Mouse (Mus musculus): ENCODE measurements around the gene Six2. TPM values are rescaled to one million over a fixed set of nuclear protein-coding genes. Genes with fewer than 3 reads are reported as not detected.
"Not testable (repeated sequence)": the region's sequence is repeated elsewhere in the genome, so short reads cannot be mapped to it uniquely, and the experiment has no call there.

The Six2 gene
- total RNA-seq, 1 experiment = 0.22 TPM

- DNase-seq (ENCODE audit: low read depth, low spot score) = no peak
- H3K4me1 ChIP-seq (ENCODE audit: control insufficient read depth in 2 of 2, insufficient read depth in 2 of 2, low read length in 2 of 2, poor library complexity in 1 of 2) = peaks cover 0 to 6% of the 10 kb centered on the region in 2 experiments; a peak in 1 of 4 replicates
- H3K4me3 ChIP-seq (ENCODE audit: insufficient read depth in 1 of 2, low read depth in 1 of 2, low read length in 2 of 2, poor library complexity in 1 of 2, severe bottlenecking in 1 of 2) = peak overlapping the region in 1 of 2 experiments; percentile 40; a peak in 2 of 4 replicates
- no peak overlapping the region for H3K9ac ChIP-seq (ENCODE audit: insufficient read depth, low read depth, low read length, poor library complexity, severe bottlenecking)
- TF ChIP-seq MAFK (IDR thresholded peaks at IDR 0.05; ENCODE audit: insufficient read depth, low read depth, low read length) (no peak), ZNF384 (IDR thresholded peaks at IDR 0.05; ENCODE audit: low read depth, low read length) (no peak), HCFC1 (IDR thresholded peaks at IDR 0.05; ENCODE audit: borderline replicate concordance, insufficient read depth, low read length) (no peak), ZC3H11A (IDR thresholded peaks at IDR 0.05; ENCODE audit: borderline replicate concordance, low read depth, low read length) (no peak), CHD2 (IDR thresholded peaks at IDR 0.05; ENCODE audit: low read depth, low read length) (no peak)
- H3K27ac ChIP-seq (ENCODE audit: insufficient read depth, low read depth, low read length, poor library complexity, severe bottlenecking) = no peak overlapping the region
- H3K36me3 ChIP-seq (ENCODE audit: control insufficient read depth, insufficient read depth, low read length, poor library complexity, severe bottlenecking) = no peaks in the 10 kb centered on the region
- in situ Hi-C loops (cut with MboI; ENCODE audit: low sequenced_read_pairs in 2 of 2, unreplicated experiment in 2 of 2) = loop anchor here (5.0 kb wide), 2 partner anchors 69 to 74 kb away; partner anchors contain the start of gene Six3 (in 1 of the 2)
- no peaks in the 10 kb centered on the region for H3K9me3 ChIP-seq (ENCODE audit: control insufficient read depth, insufficient read depth, low read depth, low read length)
Observed at GRCm38 (mm10) chr17:85686476-85687420, 1.3 kb downstream of the Six2 start.

- Histone ChIP-seq H3K36me3 (ENCODE audit: control insufficient read depth, insufficient read depth, low read length, poor library complexity, severe bottlenecking) (no peaks in the 10 kb centered on the region), H3K4me1 (ENCODE audit: control insufficient read depth in 2 of 2, insufficient read depth in 2 of 2, low read length in 2 of 2, poor library complexity in 1 of 2) (peaks cover 0 to 3% of the 10 kb centered on the region in 2 experiments; a peak in 1 of 4 replicates), H3K9ac (ENCODE audit: insufficient read depth, low read depth, low read length, poor library complexity, severe bottlenecking) (no peak overlapping the region), H3K9me3 (ENCODE audit: control insufficient read depth, insufficient read depth, low read depth, low read length) (no peaks in the 10 kb centered on the region), H3K27ac (ENCODE audit: insufficient read depth, low read depth, low read length, poor library complexity, severe bottlenecking) (no peak overlapping the region), H3K4me3 (ENCODE audit: insufficient read depth in 1 of 2, low read depth in 1 of 2, low read length in 2 of 2, poor library complexity in 1 of 2, severe bottlenecking in 1 of 2) (no peak overlapping the region)
- in situ Hi-C loops (cut with MboI; ENCODE audit: low sequenced_read_pairs in 2 of 2, unreplicated experiment in 2 of 2) = loop anchor here (5.0 kb wide), 2 partner anchors 68 to 73 kb away; partner anchors contain the start of gene Six3 (in 1 of the 2)
- DNase-seq (ENCODE audit: low read depth, low spot score) = no peak
- TF ChIP-seq ZC3H11A (IDR thresholded peaks at IDR 0.05; ENCODE audit: borderline replicate concordance, low read depth, low read length) = no peak
- TF ChIP-seq ZNF384 (IDR thresholded peaks at IDR 0.05; ENCODE audit: low read depth, low read length) = no peak
- TF ChIP-seq MAFK (IDR thresholded peaks at IDR 0.05; ENCODE audit: insufficient read depth, low read depth, low read length) = no peak
- no peak for TF ChIP-seq CHD2 (IDR thresholded peaks at IDR 0.05; ENCODE audit: low read depth, low read length)
Observed at GRCm38 (mm10) chr17:85685689-85686281, 2.3 kb downstream of the Six2 start.

- DNase-seq (ENCODE audit: low read depth, low spot score) = no peak
- no peak overlapping the region; a peak in 1 of 4 replicates for H3K4me3 ChIP-seq (ENCODE audit: insufficient read depth in 1 of 2, low read depth in 1 of 2, low read length in 2 of 2, poor library complexity in 1 of 2, severe bottlenecking in 1 of 2)
- in situ Hi-C loops (cut with MboI; ENCODE audit: low sequenced_read_pairs in 2 of 2, unreplicated experiment in 2 of 2) = loop anchor here (5.0 kb wide), 2 partner anchors 68 to 73 kb away; partner anchors contain the start of gene Six3 (in 1 of the 2)
- no peaks in the 10 kb centered on the region for H3K9me3 ChIP-seq (ENCODE audit: control insufficient read depth, insufficient read depth, low read depth, low read length)
- TF ChIP-seq HCFC1 (IDR thresholded peaks at IDR 0.05; ENCODE audit: borderline replicate concordance, insufficient read depth, low read length) = no peak
- TF ChIP-seq MAFK (IDR thresholded peaks at IDR 0.05; ENCODE audit: insufficient read depth, low read depth, low read length) = no peak
- no peak for TF ChIP-seq CHD2 (IDR thresholded peaks at IDR 0.05; ENCODE audit: low read depth, low read length)
- TF ChIP-seq ZC3H11A (IDR thresholded peaks at IDR 0.05; ENCODE audit: borderline replicate concordance, low read depth, low read length) = no peak
- TF ChIP-seq ZNF384 (IDR thresholded peaks at IDR 0.05; ENCODE audit: low read depth, low read length) = no peak
- no peaks in the 10 kb centered on the region; a peak in 1 of 4 replicates for H3K4me1 ChIP-seq (ENCODE audit: control insufficient read depth in 2 of 2, insufficient read depth in 2 of 2, low read length in 2 of 2, poor library complexity in 1 of 2)
- H3K9ac ChIP-seq (ENCODE audit: insufficient read depth, low read depth, low read length, poor library complexity, severe bottlenecking) = no peak overlapping the region
- H3K27ac ChIP-seq (ENCODE audit: insufficient read depth, low read depth, low read length, poor library complexity, severe bottlenecking) = no peak overlapping the region
- no peaks in the 10 kb centered on the region for H3K36me3 ChIP-seq (ENCODE audit: control insufficient read depth, insufficient read depth, low read length, poor library complexity, severe bottlenecking)
Observed at GRCm38 (mm10) chr17:85684841-85685688, 3.0 kb downstream of the Six2 start.

GRCm38 (mm10) chr17:85684436-85684835 lies 3.6 kb downstream of the Six2 start:
- H3K4me3 ChIP-seq (ENCODE audit: insufficient read depth in 1 of 2, low read depth in 1 of 2, low read length in 2 of 2, poor library complexity in 1 of 2, severe bottlenecking in 1 of 2); H3K9ac ChIP-seq (ENCODE audit: insufficient read depth, low read depth, low read length, poor library complexity, severe bottlenecking); H3K27ac ChIP-seq (ENCODE audit: insufficient read depth, low read depth, low read length, poor library complexity, severe bottlenecking); H3K9me3 ChIP-seq (ENCODE audit: control insufficient read depth, insufficient read depth, low read depth, low read length); H3K4me1 ChIP-seq (ENCODE audit: control insufficient read depth in 2 of 2, insufficient read depth in 2 of 2, low read length in 2 of 2, poor library complexity in 1 of 2); H3K36me3 ChIP-seq (ENCODE audit: control insufficient read depth, insufficient read depth, low read length, poor library complexity, severe bottlenecking); DNase-seq (ENCODE audit: low read depth, low spot score); in situ Hi-C loops (cut with MboI; ENCODE audit: low sequenced_read_pairs in 2 of 2, unreplicated experiment in 2 of 2): not testable (repeated sequence)
